Mouse (Mus musculus) G1E-ER4 (cell line): ENCODE results near the gene Lama4. TPM values are rescaled to one million over a fixed set of nuclear protein-coding genes. Genes with fewer than 3 reads are reported as not detected.

Experiments used
- GATA1 ChIP-seq: IDR thresholded peaks from one replicate; pipeline ENCODE4 v1.8.0; 2012; ENCODE audit warnings: low read length, inconsistent platforms
- polyA plus RNA-seq: library from polyadenylated mRNA; stranded (reverse); fragments of >175 nt; gene quantifications from 2 replicates; pipeline ENCODE4 v1.2.3, GENCODE M21; 2012

The Lama4 gene
- polyA plus RNA-seq, 1 experiment = not detected

- TF ChIP-seq GATA1 = no peak
Measured at GRCm38 (mm10) chr10:38980980-38981379, 15.7 kb downstream of the Lama4 start.

- no peak for TF ChIP-seq GATA1
Measured at GRCm38 (mm10) chr10:38984358-38985075, 19.2 kb downstream of the Lama4 start.

- no peak for TF ChIP-seq GATA1
Measured at GRCm38 (mm10) chr10:38986053-38986452, 20.7 kb downstream of the Lama4 start.

- TF ChIP-seq GATA1 = no peak
Measured at GRCm38 (mm10) chr10:38992827-38993226, 27.5 kb downstream of the Lama4 start.

GRCm38 (mm10) chr10:38993632-38994424, 28.5 kb downstream of the Lama4 start:
- no peak for TF ChIP-seq GATA1

GRCm38 (mm10) chr10:38994719-38995450, 29.6 kb downstream of the Lama4 start:
- no peak for TF ChIP-seq GATA1

GRCm38 (mm10) chr10:38995896-38996295, 30.6 kb downstream of the Lama4 start:
- no peak for TF ChIP-seq GATA1

- no peak for TF ChIP-seq GATA1
Measured at GRCm38 (mm10) chr10:39000951-39001350, 35.6 kb downstream of the Lama4 start.

GRCm38 (mm10) chr10:39002521-39002920, 37.2 kb downstream of the Lama4 start:
- TF ChIP-seq GATA1 = no peak

- TF ChIP-seq GATA1 = no peak
Measured at GRCm38 (mm10) chr10:39003520-39003919, 38.2 kb downstream of the Lama4 start.

GRCm38 (mm10) chr10:39005494-39005893, 40.2 kb downstream of the Lama4 start:
- no peak for TF ChIP-seq GATA1

GRCm38 (mm10) chr10:39006433-39007105, 41.3 kb downstream of the Lama4 start:
- TF ChIP-seq GATA1 = no peak

- no peak for TF ChIP-seq GATA1
Measured at GRCm38 (mm10) chr10:39014836-39015235, 49.5 kb downstream of the Lama4 start.

- TF ChIP-seq GATA1 = no peak
Measured at GRCm38 (mm10) chr10:39017986-39018385, 52.7 kb downstream of the Lama4 start.

- TF ChIP-seq GATA1 = no peak
Measured at GRCm38 (mm10) chr10:39018635-39019034, 53.3 kb downstream of the Lama4 start.
